Mouse (Mus musculus): Measurements from ENCODE around the gene Ina. TPM values are rescaled to one million over a fixed set of nuclear protein-coding genes. Genes with fewer than 3 reads are reported as not detected.

Ina gene
- polyA plus RNA-seq, 1 experiment from 2014 or later, result 8.4 TPM

DNA sequence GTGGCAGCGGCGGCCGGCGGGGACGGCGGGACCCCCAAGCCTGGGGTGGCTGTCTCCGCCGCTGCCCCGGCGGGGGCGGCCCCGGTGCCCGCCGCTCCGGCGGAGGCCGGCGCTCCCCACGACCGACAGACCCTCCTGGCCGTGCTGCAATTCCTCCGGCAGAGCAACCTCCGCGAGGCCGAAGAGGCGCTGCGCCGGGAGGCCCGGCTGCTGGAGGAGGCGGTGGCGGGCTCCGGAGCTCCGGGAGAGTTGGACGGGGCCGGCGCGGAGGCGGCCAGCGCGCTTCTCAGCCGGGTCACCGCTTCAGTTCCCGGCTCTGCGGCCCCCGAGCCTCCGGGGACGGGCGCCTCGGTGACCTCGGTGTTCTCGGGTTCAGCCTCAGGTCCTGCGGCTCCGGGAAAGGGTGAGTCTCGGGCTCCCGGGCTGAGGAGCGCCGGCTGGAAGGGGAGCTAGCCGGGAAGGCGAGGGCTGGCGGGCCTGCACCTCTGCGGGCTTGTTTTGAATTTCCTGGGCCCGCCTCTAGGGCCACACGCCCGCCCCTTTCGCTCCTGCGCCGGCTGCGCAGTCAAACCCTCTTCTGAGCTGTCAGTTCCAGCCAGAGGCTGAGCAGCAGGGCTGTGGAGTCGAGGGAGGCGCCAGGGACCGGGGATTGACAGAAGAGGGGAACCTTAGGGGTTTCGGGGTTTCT lies 53.6 kb downstream of the Ina start:
- no peaks in the 10 kb centered on the region for H3K27me3 ChIP-seq
- no peaks in the 10 kb centered on the region for H3K9me3 ChIP-seq
- H3K4me3 ChIP-seq, result peak overlapping the region; percentile 99
- peaks cover 11% of the 10 kb centered on the region for H3K4me1 ChIP-seq
- peaks cover 23% of the 10 kb centered on the region for H3K36me3 ChIP-seq
- ATAC-seq (ENCODE audit: insufficient number of reproducible peaks, insufficient read depth, low FRiP score, low TSS enrichment, low read depth), result peak; percentile 84
- peak overlapping the region; percentile 90 for H3K27ac ChIP-seq
- H3K9ac ChIP-seq, result peak overlapping the region; percentile 94
- peak overlapping the region; percentile 72 for H3K4me2 ChIP-seq
- under 1% methylated on average over 72 of the region's 72 CpGs for WGBS

Other genes with a start within 250 kb of the Ina start
- 69.1 and 77.3 TPM in 2 replicates for gene Nt5c2, start 455 bp downstream of the Ina start, polyA plus RNA-seq (2015; fragmentation: Nextera tagmentation; extraction: Ambion mirVana)
- 24.3 and 24.4 TPM in 2 replicates for gene Pcgf6, start 36.2 kb downstream of the Ina start, polyA plus RNA-seq (2015; fragmentation: Nextera tagmentation; extraction: Ambion mirVana)
- gene Taf5, start 53.0 kb downstream of the Ina start, polyA plus RNA-seq (2015; fragmentation: Nextera tagmentation; extraction: Ambion mirVana), result 5.8 and 7.3 TPM in 2 replicates
- 1,297 and 1,426 TPM in 2 replicates for gene Usmg5, start 75.9 kb downstream of the Ina start, polyA plus RNA-seq (2015; fragmentation: Nextera tagmentation; extraction: Ambion mirVana)
- 11.5 TPM in 2 replicates for gene Pdcd11, start 76.1 kb downstream of the Ina start, polyA plus RNA-seq (2015; fragmentation: Nextera tagmentation; extraction: Ambion mirVana)
- gene Calhm2, start 123.6 kb downstream of the Ina start, polyA plus RNA-seq (2015; fragmentation: Nextera tagmentation; extraction: Ambion mirVana), result 11.1 and 11.8 TPM in 2 replicates
- not detected in 2 replicates for gene Calhm1, start 129.6 kb downstream of the Ina start, polyA plus RNA-seq (2015; fragmentation: Nextera tagmentation; extraction: Ambion mirVana)
- not detected in 2 replicates for gene Calhm3, start 143.1 kb downstream of the Ina start, polyA plus RNA-seq (2015; fragmentation: Nextera tagmentation; extraction: Ambion mirVana)
- gene Neurl1a, start 164.1 kb downstream of the Ina start, polyA plus RNA-seq (2015; fragmentation: Nextera tagmentation; extraction: Ambion mirVana), result 6.2 and 7.3 TPM in 2 replicates

Measured in embryonic facial prominence, embryonic 13.5 days (tissue).